In genomic region chr15:86234517-86235441, GRCm38 (mm10) we compare ENCODE assay signal across 11 mouse cellular contexts. TPM values are rescaled to one million over a fixed set of nuclear protein-coding genes. Genes with fewer than 3 reads are reported as not detected.
A peak's percentile ranks its signal among the peaks of the same experiment; 100 is the strongest.
DNase-seq lines count a peak whose midpoint lies in the region; TF ChIP-seq lines count a peak whose summit lies in the region.
"Had no signal": no experiment of that assay in that cellular context is flagged by ENCODE, and none has a peak within 500 bp of the region (broad histone marks: within the 10 kb centered on the region; RNA-seq: fewer than 3 reads in every experiment).

No protein-coding gene starts in this region.

- H3K4me3 ChIP-seq in left cerebral cortex, adult 2 months, result no peak overlapping the region
- H3K4me3 ChIP-seq in heart, embryonic 10.5 days, result no peak overlapping the region
- H3K4me3 ChIP-seq: erythroblast, embryonic 14.5 days had no signal

- H3K9me3 ChIP-seq in heart, embryonic 10.5 days, result no peaks in the 10 kb centered on the region

- peaks cover 4% of the 10 kb centered on the region; the same call in 1 of the 2 replicates for H3K27me3 ChIP-seq in heart, embryonic 10.5 days (ENCODE audit: insufficient read depth, poor library complexity, severe bottlenecking)

- no peak for TF ChIP-seq CTCF in left cerebral cortex, adult 2 months (IDR thresholded peaks at IDR 0.05)

- peaks cover 4% of the 10 kb centered on the region; the same call in 1 of the 2 replicates for H3K36me3 ChIP-seq in heart, embryonic 10.5 days

- peak in 1 of 2 experiments; percentile 56 for DNase-seq in left cerebral cortex, adult 2 months (ENCODE audit: extremely low spot score in 1 of 2, low spot score in 2 of 2)
- DNase-seq in left cerebral cortex, postnatal 4 days, result no peak
- peak; percentile 80 for DNase-seq in cerebellum, adult 9-10 months
- DNase-seq in heart, embryonic 10.5 days (ENCODE audit: low spot score), result peak; percentile 63
- peak; percentile 86 for DNase-seq in telencephalon, adult 2 months (ENCODE audit: low read depth, low spot score)
- DNase-seq in c-Kit-positive CD71-positive TER-119-positive erythroid progenitor cells, embryonic 14.5 days (ENCODE audit: low spot score), result no peak
- DNase-seq in adrenal gland, adult 2 months, result no peak
- no peak for DNase-seq in kidney, postnatal 25 days
- DNase-seq: lung, adult 2 months had no signal

- H3K27ac ChIP-seq in left cerebral cortex, adult 2 months, result peak overlapping the region; percentile 80
- no peak overlapping the region for H3K27ac ChIP-seq in heart, embryonic 10.5 days
- H3K27ac ChIP-seq: hindbrain, embryonic 14.5 days had no signal

- WGBS in heart, embryonic 10.5 days, result 84% methylated on average over 22 of the region's 22 CpGs

- peaks cover 4% of the 10 kb centered on the region; the same call in 1 of the 2 replicates for H3K4me1 ChIP-seq in heart, embryonic 10.5 days

- intact Hi-C loops in left cerebral cortex, adult 2 months (cut with DNase I), result loop anchor here (1.0 to 5.0 kb wide), 2 partner anchors 9 to 1308 kb away; partner anchors contain the start of gene Fam19a5
- intact Hi-C loops in left cerebral cortex, postnatal 4 days (cut with DNase I), result no loop called here

RNA-seq across cellular contexts. Expression of gene Tbc1d22a, which starts 20.5 kb away (rescaled TPM):
- 10 to 100 TPM; 32.8 to 34.3 TPM for total RNA-seq in left cerebral cortex, adult 2 months (2021)
- total RNA-seq in left cerebral cortex, postnatal 4 days (2021), result 10 to 100 TPM; 17.9 to 19.3 TPM
- 9.5 and 11.6 TPM in 2 replicates for polyA plus RNA-seq in heart, embryonic 10.5 days (2016; fragmentation: Nextera tagmentation; extraction: Ambion mirVana)
- total RNA-seq in adrenal gland, adult 2 months (2021), result 10 to 100 TPM; 34.5 to 37.7 TPM
- polyA plus RNA-seq in adrenal gland, adult 2 months (2012; rRNA removed), result 38.7 and 44.4 TPM in 2 replicates

RNA-seq across cellular contexts. Expression of gene Cerk, which starts 48.8 kb away (rescaled TPM):
- 10 to 100 TPM; 57.9 to 59.0 TPM for total RNA-seq in left cerebral cortex, adult 2 months (2021)
- 10 to 100 TPM; 29.0 to 31.4 TPM for total RNA-seq in left cerebral cortex, postnatal 4 days (2021)
- 8.3 and 10.3 TPM in 2 replicates for polyA plus RNA-seq in heart, embryonic 10.5 days (2016; fragmentation: Nextera tagmentation; extraction: Ambion mirVana)
- total RNA-seq in adrenal gland, adult 2 months (2021), result 10 to 100 TPM; 34.5 to 41.1 TPM
- polyA plus RNA-seq in adrenal gland, adult 2 months (2012; rRNA removed), result 33.7 and 39.6 TPM in 2 replicates

Comparison
In these comparisons a context has a peak if more than half of its experiments do, and no peak if none do; other contexts are left out.
1. DNase-seq: peak in cerebellum, adult 9-10 months (single experiment), heart, embryonic 10.5 days (single experiment) and telencephalon, adult 2 months (single experiment); none in left cerebral cortex, postnatal 4 days (single experiment), c-Kit-positive CD71-positive TER-119-positive erythroid progenitor cells, embryonic 14.5 days (single experiment), adrenal gland, adult 2 months (single experiment) and kidney, postnatal 25 days (0 of 2).